In the genomic region with DNA sequence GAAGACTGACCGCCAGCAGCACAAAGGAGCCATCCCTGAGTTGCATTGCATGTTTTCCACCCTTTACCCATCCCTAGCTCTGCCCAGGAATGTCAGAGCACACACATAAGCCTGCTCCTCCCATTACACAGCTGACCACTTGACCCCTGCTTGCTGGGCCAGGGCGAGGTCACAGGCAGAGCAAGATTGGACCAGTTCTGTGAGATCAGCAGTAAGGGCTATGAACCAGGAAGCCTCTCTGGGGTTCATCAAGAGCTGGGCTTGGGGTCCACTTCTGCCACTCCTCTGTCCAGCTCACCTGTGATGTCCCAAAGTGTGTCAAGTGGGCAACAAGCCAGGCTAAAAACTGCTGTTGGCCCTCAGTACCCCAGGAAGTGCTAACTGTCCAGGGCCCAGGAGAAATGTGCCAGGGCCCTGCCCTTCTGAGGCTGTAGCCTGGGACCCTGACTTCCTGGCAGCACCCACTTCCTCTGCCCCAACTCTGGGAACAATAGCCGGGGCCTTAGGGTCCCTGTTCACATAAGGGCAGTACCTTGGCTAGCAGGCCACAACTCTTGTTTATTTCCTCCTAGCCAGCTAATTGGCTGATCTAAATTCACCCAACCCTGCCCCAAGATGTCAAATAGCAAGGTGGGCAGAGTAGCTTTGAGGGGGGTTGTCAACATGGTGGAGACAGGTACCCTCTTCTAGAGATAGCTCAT, we compare ENCODE assay signal across 13 mouse cellular contexts. TPM values are rescaled to one million over a fixed set of nuclear protein-coding genes. Genes with fewer than 3 reads are reported as not detected.
A peak's percentile ranks its signal among the peaks of the same experiment; 100 is the strongest.
DNase-seq lines count a peak whose midpoint lies in the region; ATAC-seq lines count a peak whose summit lies in the region.
"Had no signal": no experiment of that assay in that cellular context is flagged by ENCODE, and none has a peak within 500 bp of the region (broad histone marks: within the 10 kb centered on the region; RNA-seq: fewer than 3 reads in every experiment).

No protein-coding gene starts in this region.

- peaks cover 11% of the 10 kb centered on the region; the same call in 1 of the 2 replicates for H3K36me3 ChIP-seq in stomach, embryonic 14.5 days (ENCODE audit: control insufficient read depth, insufficient read depth, low read length)

- no peak for ATAC-seq in stomach, embryonic 14.5 days (ENCODE audit: insufficient number of reproducible peaks, insufficient read depth, low FRiP score, low read depth)
- ATAC-seq: inflammation-experienced regulatory T-cells, adult 6 months had no signal

- peak; percentile 44 for DNase-seq in embryo, embryonic 10 days (ENCODE audit: low spot score)
- DNase-seq in embryo, embryonic 10.5 days (ENCODE audit: low spot score): no peak
- DNase-seq in lung, adult 18-20 months: peak; percentile 65 to 77
- no peak for DNase-seq in lung, postnatal 14 days
- peak; percentile 36 to 82 for DNase-seq in kidney, postnatal 25 days
- DNase-seq in layer of hippocampus, adult 18-20 months (ENCODE audit: low spot score in 2 of 2): no peak
- no peak for DNase-seq in urinary bladder, postnatal 36 days (ENCODE audit: low spot score in 2 of 2)
- DNase-seq: adrenal gland, adult 8-10 months; cerebellum, adult 9-11 months had no signal

- H3K27ac ChIP-seq in stomach, embryonic 14.5 days (ENCODE audit: low read length): peak overlapping the region; percentile 30; the same call in 1 of the 2 replicates
- H3K27ac ChIP-seq: midbrain, embryonic 12.5 days had no signal

- 70% methylated on average over 3 of the region's 3 CpGs for WGBS in stomach, embryonic 14.5 days

- H3K9ac ChIP-seq in stomach, embryonic 14.5 days (replicated peaks; ENCODE audit: low read depth, low read length): 0 out of 2 replicates have a peak overlapping the region, but pooled peaks have one; percentile 14

- H3K4me1 ChIP-seq in stomach, embryonic 14.5 days (ENCODE audit: control insufficient read depth, insufficient read depth, low read length): 0 out of 2 replicates have a peak, but pooled peaks cover 4% of the 10 kb centered on the region

- H3K4me2 ChIP-seq in stomach, embryonic 14.5 days (replicated peaks; ENCODE audit: low read depth, low read length): peak overlapping the region; percentile 44

- H3K9me3 ChIP-seq in stomach, embryonic 14.5 days (ENCODE audit: control insufficient read depth, low read depth, low read length): no peaks in the 10 kb centered on the region
- H3K9me3 ChIP-seq: midbrain, embryonic 12.5 days had no signal

- H3K27me3 ChIP-seq in stomach, embryonic 14.5 days (ENCODE audit: control insufficient read depth, insufficient read depth, low read length): no peaks in the 10 kb centered on the region

- H3K4me3 ChIP-seq in stomach, embryonic 14.5 days (ENCODE audit: low read depth, low read length): no peak overlapping the region

RNA-seq across cellular contexts. Expression of a gene that starts 0.8 kb away (rescaled TPM):
- 28.1 and 30.6 TPM in 2 replicates for polyA plus RNA-seq in stomach, embryonic 14.5 days (2014; fragmentation: Nextera tagmentation; extraction: Ambion mirVana)
- total RNA-seq in layer of hippocampus, adult 18-20 months (2021): 1 to 10 TPM; 5.0 to 9.0 TPM
- polyA plus RNA-seq: inflammation-experienced regulatory T-cells, adult 6 months had no signal

RNA-seq across cellular contexts. Expression of a gene that starts 10.3 kb away (rescaled TPM):
- 30.8 and 32.4 TPM in 2 replicates for polyA plus RNA-seq in stomach, embryonic 14.5 days (2014; fragmentation: Nextera tagmentation; extraction: Ambion mirVana)
- 10 to 100 TPM; 29.2 to 30.5 TPM for total RNA-seq in layer of hippocampus, adult 18-20 months (2021)

RNA-seq across cellular contexts. Expression of a gene that starts 10.4 kb away (rescaled TPM):
- polyA plus RNA-seq in stomach, embryonic 14.5 days (2014; fragmentation: Nextera tagmentation; extraction: Ambion mirVana): 80.2 and 82.9 TPM in 2 replicates
- 10 to 100 TPM; 66.3 to 79.6 TPM for total RNA-seq in layer of hippocampus, adult 18-20 months (2021)

RNA-seq across cellular contexts. Expression of a gene that starts 46.1 kb away (rescaled TPM):
- polyA plus RNA-seq in stomach, embryonic 14.5 days (2014; fragmentation: Nextera tagmentation; extraction: Ambion mirVana): 0.20 and 0.35 TPM in 2 replicates
- total RNA-seq in layer of hippocampus, adult 18-20 months (2021): not detected
- total RNA-seq: heart, adult 18-20 months had no signal
- polyA plus RNA-seq: inflammation-experienced regulatory T-cells, adult 6 months had no signal

RNA-seq across cellular contexts. Expression of a gene that starts 54.1 kb away (rescaled TPM):
- 252 and 262 TPM in 2 replicates for polyA plus RNA-seq in stomach, embryonic 14.5 days (2014; fragmentation: Nextera tagmentation; extraction: Ambion mirVana)
- 100 to 1,000 TPM; 122 to 125 TPM for total RNA-seq in layer of hippocampus, adult 18-20 months (2021)

Comparison
In these comparisons a context has a peak if more than half of its experiments do, and no peak if none do; other contexts are left out.
1. DNase-seq: peak in embryo, embryonic 10 days (single experiment), lung, adult 18-20 months (2 of 2) and kidney, postnatal 25 days (2 of 2); none in embryo, embryonic 10.5 days (single experiment), lung, postnatal 14 days (single experiment), layer of hippocampus, adult 18-20 months (0 of 2) and urinary bladder, postnatal 36 days (0 of 2).